Mouse (Mus musculus) granulocyte monocyte progenitor cell, adult 5-6 weeks (primary cell): Measurements from ENCODE around the gene Shbg. TPM values are rescaled to one million over a fixed set of nuclear protein-coding genes. Genes with fewer than 3 reads are reported as not detected.
A peak's percentile ranks its signal among the peaks of the same experiment; 100 is the strongest.
"Not testable (repeated sequence)": the region's sequence is repeated elsewhere in the genome, so short reads cannot be mapped to it uniquely, and the experiment has no call there.

ENCODE experiments used
- ATAC-seq: replicated peaks from 2 replicates; pipeline ENCODE4 v1.8.0; 2016; ENCODE audit warnings: mild to moderate bottlenecking, moderate TSS enrichment, inconsistent platforms; ENCODE audit not compliant: poor library complexity, severe bottlenecking
- total RNA-seq, 2 experiments: library from RNA; stranded (forward) in 1 of 2; stranded (reverse) in 1 of 2; fragments of 200-712, 200-1000 nt in 1 of 2; fragments of >200 nt in 1 of 2; fragmentation: Nextera tagmentation in 1 of 2; gene quantifications; 2 replicates each; pipeline ENCODE4 v1.2.3; 2014 to 2017

Gene Shbg
- total RNA-seq, 2 experiments from 2014 or later, result not detected

- ATAC-seq, result peak; percentile 97
Measured at GRCm38 (mm10) chr11:69632284-69633089, 14.8 kb upstream of the Shbg start, which contains the start of gene Fxr2. TSS of gene Fxr2 (plus strand) at chr11:69632990.

GRCm38 (mm10) chr11:69629802-69630201, 12.1 kb upstream of the Shbg start:
- no peak for ATAC-seq

GRCm38 (mm10) chr11:69628286-69628685, 10.6 kb upstream of the Shbg start:
- ATAC-seq, result peak; percentile 30

- not testable (repeated sequence) for ATAC-seq
Measured at GRCm38 (mm10) chr11:69624339-69624738, 6.6 kb upstream of the Shbg start.

- no peak for ATAC-seq
Measured at GRCm38 (mm10) chr11:69623006-69623405, 5.3 kb upstream of the Shbg start.

GRCm38 (mm10) chr11:69622406-69622805, 4.7 kb upstream of the Shbg start:
- ATAC-seq, result no peak

- ATAC-seq, result 0 out of 2 replicates have a peak, but pooled peaks have one; percentile 30
Measured at GRCm38 (mm10) chr11:69621571-69622268, 4.0 kb upstream of the Shbg start, which contains the start of gene Sat2. TSS of gene Sat2 (plus strand) at chr11:69622024.

- no peak for ATAC-seq
Measured at GRCm38 (mm10) chr11:69620394-69621081, 2.8 kb upstream of the Shbg start.

GRCm38 (mm10) chr11:69616781-69617180, 924 bp downstream of the Shbg start:
- no peak for ATAC-seq

- ATAC-seq, result not testable (repeated sequence)
Measured at GRCm38 (mm10) chr11:69614257-69614588, 3.5 kb downstream of the Shbg start.

- ATAC-seq, result peak; percentile 66; the same call in 1 of the 2 replicates
Measured at GRCm38 (mm10) chr11:69613553-69614256, 4.0 kb downstream of the Shbg start.

- ATAC-seq, result no peak
Measured at GRCm38 (mm10) chr11:69610899-69611298, 6.8 kb downstream of the Shbg start.

GRCm38 (mm10) chr11:69609416-69609815, 8.3 kb downstream of the Shbg start:
- no peak for ATAC-seq

- no peak for ATAC-seq
Measured at GRCm38 (mm10) chr11:69608525-69608924, 9.2 kb downstream of the Shbg start.

- ATAC-seq, result no peak
Measured at GRCm38 (mm10) chr11:69606832-69607231, 10.9 kb downstream of the Shbg start.

GRCm38 (mm10) chr11:69606491-69606795, 11.3 kb downstream of the Shbg start:
- no peak for ATAC-seq

- peak; percentile 78 for ATAC-seq
Measured at GRCm38 (mm10) chr11:69605726-69606490, 11.8 kb downstream of the Shbg start, which contains the start of gene Atp1b2. TSS of gene Atp1b2 (minus strand) at chr11:69605942.

GRCm38 (mm10) chr11:69604795-69605664, 12.7 kb downstream of the Shbg start:
- ATAC-seq, result peak; percentile 13; the same call in 1 of the 2 replicates

- ATAC-seq, result no peak
Measured at GRCm38 (mm10) chr11:69604347-69604746, 13.4 kb downstream of the Shbg start.
